Mouse (Mus musculus) erythroid progenitor cell, adult 5-6 weeks (primary cell): Measurements from ENCODE around the gene Tbc1d13. TPM values are rescaled to one million over a fixed set of nuclear protein-coding genes. Genes with fewer than 3 reads are reported as not detected.
"Not testable (repeated sequence)": the region's sequence is repeated elsewhere in the genome, so short reads cannot be mapped to it uniquely, and the experiment has no call there.

Experiments
- ATAC-seq: replicated peaks from 2 replicates; pipeline ENCODE4 v1.8.0; 2016; ENCODE audit warnings: moderate number of reproducible peaks, mild to moderate bottlenecking, moderate TSS enrichment, inconsistent platforms; ENCODE audit not compliant: poor library complexity, low FRiP score, severe bottlenecking
- total RNA-seq, 2 experiments: library from RNA; stranded (forward) in 1 of 2; stranded (reverse) in 1 of 2; fragments of 150-400 nt in 1 of 2; fragments of 186-747, 209-891 nt in 1 of 2; gene quantifications; 2 replicates each; pipeline versions ENCODE4 v1.2.3 to v1.2.4; 2015 to 2017; ENCODE audit warnings: low replicate concordance in 2 of 2

Gene Tbc1d13
- total RNA-seq, 2 experiments from 2014 or later = 4.8 to 9.2 TPM

GRCm38 (mm10) chr2:30173541-30174240 lies 40.1 kb downstream of the Tbc1d13 start:
- no peak for ATAC-seq

GRCm38 (mm10) chr2:30175897-30176296 lies 42.4 kb downstream of the Tbc1d13 start:
- ATAC-seq = no peak

- ATAC-seq = no peak
Measured at GRCm38 (mm10) chr2:30176561-30176960, 43.0 kb downstream of the Tbc1d13 start.

GRCm38 (mm10) chr2:30177700-30178675 lies 44.4 kb downstream of the Tbc1d13 start, which contains the start of gene Spout1:
Spout1 (minus strand) TSS chr2:30178459.
- ATAC-seq = peak; percentile 99

- not testable (repeated sequence) for ATAC-seq
Measured at GRCm38 (mm10) chr2:30178711-30179110, 45.2 kb downstream of the Tbc1d13 start.

- ATAC-seq = no peak
Measured at GRCm38 (mm10) chr2:30182424-30182823, 48.9 kb downstream of the Tbc1d13 start.

- ATAC-seq = no peak
Measured at GRCm38 (mm10) chr2:30183721-30184120, 50.2 kb downstream of the Tbc1d13 start.

GRCm38 (mm10) chr2:30185276-30185675 lies 51.7 kb downstream of the Tbc1d13 start:
- 0 out of 2 replicates have a peak, but pooled peaks have one; percentile 37 for ATAC-seq

- ATAC-seq = no peak
Measured at GRCm38 (mm10) chr2:30185681-30186080, 52.1 kb downstream of the Tbc1d13 start.

GRCm38 (mm10) chr2:30191790-30192580 lies 58.4 kb downstream of the Tbc1d13 start:
- ATAC-seq = no peak

- ATAC-seq = no peak
Measured at GRCm38 (mm10) chr2:30194656-30195055, 61.1 kb downstream of the Tbc1d13 start.

- ATAC-seq = no peak
Measured at GRCm38 (mm10) chr2:30198021-30198420, 64.5 kb downstream of the Tbc1d13 start.

GRCm38 (mm10) chr2:30199984-30200383 lies 66.4 kb downstream of the Tbc1d13 start:
- ATAC-seq = no peak

- ATAC-seq = no peak
Measured at GRCm38 (mm10) chr2:30200388-30200925, 66.9 kb downstream of the Tbc1d13 start.

Other genes with a start within 250 kb of the Tbc1d13 start
- gene Odf2, start 244.5 kb upstream of the Tbc1d13 start, total RNA-seq (2015; ENCODE audit: low replicate concordance) = 168 and 212 TPM in 2 replicates
- 352 and 377 TPM in 2 replicates for gene Odf2, start 244.5 kb upstream of the Tbc1d13 start, total RNA-seq (2017; ENCODE audit: low replicate concordance)
- gene Gle1, start 198.3 kb upstream of the Tbc1d13 start, total RNA-seq (2015; ENCODE audit: low replicate concordance) = 15.5 and 39.8 TPM in 2 replicates
- 41.2 and 47.4 TPM in 2 replicates for gene Gle1, start 198.3 kb upstream of the Tbc1d13 start, total RNA-seq (2017; ENCODE audit: low replicate concordance)
- 33.5 and 34.6 TPM in 2 replicates for gene Sptan1, start 168.2 kb upstream of the Tbc1d13 start, total RNA-seq (2015; ENCODE audit: low replicate concordance)
- 16.2 and 17.8 TPM in 2 replicates for gene Sptan1, start 168.2 kb upstream of the Tbc1d13 start, total RNA-seq (2017; ENCODE audit: low replicate concordance)
- 2.1 and 3.2 TPM in 2 replicates for gene Wdr34, start 84.9 kb upstream of the Tbc1d13 start, total RNA-seq (2015; ENCODE audit: low replicate concordance)
- gene Wdr34, start 84.9 kb upstream of the Tbc1d13 start, total RNA-seq (2017; ENCODE audit: low replicate concordance) = 0.26 TPM in 1 of 2 replicates, not detected in the other
- gene Set, start 76.4 kb upstream of the Tbc1d13 start, total RNA-seq (2015; ENCODE audit: low replicate concordance) = 56.2 and 60.5 TPM in 2 replicates
- gene Set, start 76.4 kb upstream of the Tbc1d13 start, total RNA-seq (2017; ENCODE audit: low replicate concordance) = 155 and 219 TPM in 2 replicates
- gene Pkn3, start 56.1 kb upstream of the Tbc1d13 start, total RNA-seq (2015; ENCODE audit: low replicate concordance) = not detected in 2 replicates
- not detected in 2 replicates for gene Pkn3, start 56.1 kb upstream of the Tbc1d13 start, total RNA-seq (2017; ENCODE audit: low replicate concordance)
- gene Zdhhc12, start 40.1 kb upstream of the Tbc1d13 start, total RNA-seq (2015; ENCODE audit: low replicate concordance) = 8.6 and 13.4 TPM in 2 replicates
- gene Zdhhc12, start 40.1 kb upstream of the Tbc1d13 start, total RNA-seq (2017; ENCODE audit: low replicate concordance) = 2.3 and 4.0 TPM in 2 replicates
- 10.9 and 27.4 TPM in 2 replicates for gene Zer1, start 9.2 kb upstream of the Tbc1d13 start, total RNA-seq (2015; ENCODE audit: low replicate concordance)
- gene Zer1, start 9.2 kb upstream of the Tbc1d13 start, total RNA-seq (2017; ENCODE audit: low replicate concordance) = 6.7 and 11.7 TPM in 2 replicates
- gene Endog, start 37.7 kb downstream of the Tbc1d13 start, total RNA-seq (2015; ENCODE audit: low replicate concordance) = not detected in 2 replicates
- 1.7 TPM in 1 of 2 replicates, not detected in the other for gene Endog, start 37.7 kb downstream of the Tbc1d13 start, total RNA-seq (2017; ENCODE audit: low replicate concordance)
- 2.9 and 10.5 TPM in 2 replicates for gene Spout1, start 44.7 kb downstream of the Tbc1d13 start, total RNA-seq (2015; ENCODE audit: low replicate concordance)
- gene Spout1, start 44.7 kb downstream of the Tbc1d13 start, total RNA-seq (2017; ENCODE audit: low replicate concordance) = 3.5 and 7.6 TPM in 2 replicates
- gene Kyat1, start 72.1 kb downstream of the Tbc1d13 start, total RNA-seq (2015; ENCODE audit: low replicate concordance) = 3.2 TPM in 1 of 2 replicates, not detected in the other
- gene Kyat1, start 72.1 kb downstream of the Tbc1d13 start, total RNA-seq (2017; ENCODE audit: low replicate concordance) = 1.8 and 2.3 TPM in 2 replicates
- 9.6 and 11.9 TPM in 2 replicates for gene Lrrc8a, start 104.0 kb downstream of the Tbc1d13 start, total RNA-seq (2015; ENCODE audit: low replicate concordance)
- gene Lrrc8a, start 104.0 kb downstream of the Tbc1d13 start, total RNA-seq (2017; ENCODE audit: low replicate concordance) = 6.9 and 10.7 TPM in 2 replicates
- not detected in 2 replicates for gene Gm28035, start 106.8 kb downstream of the Tbc1d13 start, total RNA-seq (2015; ENCODE audit: low replicate concordance)
- 0.13 TPM in 1 of 2 replicates, not detected in the other for gene Gm28035, start 106.8 kb downstream of the Tbc1d13 start, total RNA-seq (2017; ENCODE audit: low replicate concordance)
- 6.1 and 11.3 TPM in 2 replicates for gene Phyhd1, start 132.5 kb downstream of the Tbc1d13 start, total RNA-seq (2015; ENCODE audit: low replicate concordance)
- 2.8 and 9.6 TPM in 2 replicates for gene Phyhd1, start 132.5 kb downstream of the Tbc1d13 start, total RNA-seq (2017; ENCODE audit: low replicate concordance)
- gene Gm28038, start 147.3 kb downstream of the Tbc1d13 start, total RNA-seq (2015; ENCODE audit: low replicate concordance) = not detected in 2 replicates
- gene Gm28038, start 147.3 kb downstream of the Tbc1d13 start, total RNA-seq (2017; ENCODE audit: low replicate concordance) = not detected in 2 replicates
- gene Dolk, start 152.6 kb downstream of the Tbc1d13 start, total RNA-seq (2015; ENCODE audit: low replicate concordance) = 1.3 TPM in 1 of 2 replicates, not detected in the other
- 1.0 TPM in 1 of 2 replicates, not detected in the other for gene Dolk, start 152.6 kb downstream of the Tbc1d13 start, total RNA-seq (2017; ENCODE audit: low replicate concordance)
- 15.5 and 19.3 TPM in 2 replicates for gene Nup188, start 152.7 kb downstream of the Tbc1d13 start, total RNA-seq (2015; ENCODE audit: low replicate concordance)
- gene Nup188, start 152.7 kb downstream of the Tbc1d13 start, total RNA-seq (2017; ENCODE audit: low replicate concordance) = 12.1 and 13.9 TPM in 2 replicates
- gene Sh3glb2, start 225.6 kb downstream of the Tbc1d13 start, total RNA-seq (2015; ENCODE audit: low replicate concordance) = 6.5 and 8.4 TPM in 2 replicates
- gene Sh3glb2, start 225.6 kb downstream of the Tbc1d13 start, total RNA-seq (2017; ENCODE audit: low replicate concordance) = 5.4 and 10.8 TPM in 2 replicates
- 3.8 and 7.2 TPM in 2 replicates for gene Miga2, start 230.5 kb downstream of the Tbc1d13 start, total RNA-seq (2015; ENCODE audit: low replicate concordance)
- 12.4 and 18.7 TPM in 2 replicates for gene Miga2, start 230.5 kb downstream of the Tbc1d13 start, total RNA-seq (2017; ENCODE audit: low replicate concordance)